Mouse (Mus musculus) G1E (cell line): ENCODE measurements around the gene Taar3. TPM values are rescaled to one million over a fixed set of nuclear protein-coding genes. Genes with fewer than 3 reads are reported as not detected.

Experiments used
- ATAC-seq: 2 replicates; pipeline ENCODE4 v1.8.0; 2016; ENCODE audit warnings: mild to moderate bottlenecking; ENCODE audit not compliant: insufficient number of reproducible peaks, poor library complexity, low FRiP score, severe bottlenecking; ENCODE audit errors: extremely low read depth
- DNase-seq: peaks from one replicate; pipeline ENCODE4 v3.0.0; 2012; ENCODE audit warnings: low spot score
- H3K27me3 ChIP-seq: 2 replicates; pipeline ENCODE4 v1.6.1; 2012; ENCODE audit warnings: mild to moderate bottlenecking, low read length, inconsistent platforms; ENCODE audit not compliant: insufficient read depth
- H3K36me3 ChIP-seq: replicated peaks from 2 replicates; pipeline ENCODE3; 2012; ENCODE audit warnings: mild to moderate bottlenecking, inconsistent platforms
- H3K4me1 ChIP-seq: 2 replicates; pipeline ENCODE4 v1.6.1; 2012; ENCODE audit warnings: low read depth, low read length, inconsistent platforms, mixed read lengths; ENCODE audit not compliant: insufficient read depth
- H3K4me3 ChIP-seq: 2 replicates; pipeline ENCODE4 v1.5.1; 2012; ENCODE audit warnings: low read depth, mild to moderate bottlenecking, inconsistent platforms, low read length, moderate library complexity, mixed read lengths
- H3K9me3 ChIP-seq: replicated peaks from 2 replicates; pipeline ENCODE4 v1.6.1; 2012; ENCODE audit warnings: inconsistent platforms
- CTCF ChIP-seq: IDR thresholded peaks from 2 replicates; pipeline ENCODE4 v1.5.1; 2012; ENCODE audit warnings: low read depth, low read length, inconsistent platforms, mixed read lengths
- GATA1 ChIP-seq: IDR thresholded peaks from 2 replicates; pipeline ENCODE4 v1.6.1; 2012; ENCODE audit warnings: borderline replicate concordance, low read length, inconsistent platforms, mixed read lengths
- GATA2 ChIP-seq: IDR thresholded peaks from 2 replicates; pipeline ENCODE4 v1.6.1; 2012; ENCODE audit warnings: low read depth, low read length, inconsistent platforms, borderline replicate concordance
- POLR2AphosphoS5 ChIP-seq: IDR thresholded peaks from 2 replicates; pipeline ENCODE4 v1.6.1; 2012; ENCODE audit warnings: low read depth, low read length, inconsistent platforms; ENCODE audit not compliant: insufficient replicate concordance
- TAL1 ChIP-seq: conservative IDR thresholded peaks from 2 replicates; pipeline ENCODE4 v1.6.1; 2012; ENCODE audit warnings: low read depth, low read length, inconsistent platforms, mixed read lengths
- polyA plus RNA-seq: library from polyadenylated mRNA; stranded (reverse); fragments of >175 nt; gene quantifications from 2 replicates; pipeline ENCODE4 v1.2.3, GENCODE M21; 2012
- total RNA-seq, 2 experiments: library from RNA; stranded (forward) in 1 of 2; stranded (reverse) in 1 of 2; fragments of 200-1000 nt in 1 of 2; fragments of >200 nt in 1 of 2; fragmentation: Nextera tagmentation in 1 of 2; gene quantifications; 2 replicates each; pipeline ENCODE4 v1.2.3; 2014 to 2017

Taar3 gene
- total and polyA plus RNA-seq, 3 experiments = 0.11 TPM; not detected in 2

DNA sequence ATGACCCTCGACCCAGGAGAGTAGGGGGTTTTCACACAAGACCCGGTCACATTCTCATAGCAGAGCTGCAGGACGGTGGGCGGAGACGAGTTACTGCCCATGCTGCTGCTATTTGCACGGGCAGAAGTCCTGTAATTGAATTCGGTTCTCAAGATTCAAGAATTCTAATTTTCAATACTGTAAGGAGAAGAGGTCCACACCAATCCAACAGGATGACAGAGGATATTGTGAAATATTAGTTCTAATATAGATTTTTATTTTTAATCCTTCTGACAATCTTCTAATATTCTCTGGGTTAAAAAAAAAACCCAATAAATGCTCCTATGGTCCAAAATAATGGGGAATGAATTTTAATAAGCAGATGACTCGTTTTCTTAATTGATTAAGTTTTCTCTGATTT is 36.2 kb downstream of the Taar3 start, which contains the start of gene Taar6:
Gene Taar6, minus strand, starts transcription at position 101 of the 400 bp plus-strand sequence.
- H3K27me3 ChIP-seq = no peaks in the 10 kb centered on the region
- no peak within 1 kb of the TSS for H3K4me3 ChIP-seq
- ATAC-seq (no peak), DNase-seq (no peak)
- H3K9me3 ChIP-seq = no peaks in the 10 kb centered on the region
- TF ChIP-seq GATA2 (no peak), CTCF (no peak), GATA1 (no peak), TAL1 (no peak), POLR2AphosphoS5 (no peak)
- no peaks in the 10 kb centered on the region for H3K36me3 ChIP-seq
- no peaks in the 10 kb centered on the region for H3K4me1 ChIP-seq

DNA sequence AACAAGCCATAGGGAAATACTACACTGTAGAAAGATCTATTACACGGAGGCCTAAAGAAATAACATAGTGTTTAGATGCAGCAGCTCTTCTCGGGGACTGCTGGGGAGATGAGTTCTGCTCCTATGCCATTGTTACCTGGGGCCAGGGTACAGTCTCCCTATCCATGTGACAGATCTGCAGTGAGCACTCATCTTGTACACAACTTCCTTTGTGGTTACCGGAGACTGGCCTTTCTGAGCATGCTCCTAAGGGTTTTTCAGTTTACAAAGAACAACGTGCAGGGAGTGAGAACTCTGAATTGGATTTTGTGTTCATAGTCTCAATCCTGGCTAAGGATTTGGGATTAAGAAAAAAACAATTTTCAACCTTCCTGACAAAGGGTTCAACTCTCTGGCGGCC is 37.1 kb downstream of the Taar3 start:
- Histone ChIP-seq H3K27me3 (no peaks in the 10 kb centered on the region), H3K9me3 (no peaks in the 10 kb centered on the region), H3K4me1 (no peaks in the 10 kb centered on the region), H3K36me3 (no peaks in the 10 kb centered on the region), H3K4me3 (no peak overlapping the region)
- TF ChIP-seq TAL1 (no peak), GATA2 (no peak), CTCF (no peak), GATA1 (no peak), POLR2AphosphoS5 (no peak)
- DNase-seq (no peak), ATAC-seq (no peak)

DNA sequence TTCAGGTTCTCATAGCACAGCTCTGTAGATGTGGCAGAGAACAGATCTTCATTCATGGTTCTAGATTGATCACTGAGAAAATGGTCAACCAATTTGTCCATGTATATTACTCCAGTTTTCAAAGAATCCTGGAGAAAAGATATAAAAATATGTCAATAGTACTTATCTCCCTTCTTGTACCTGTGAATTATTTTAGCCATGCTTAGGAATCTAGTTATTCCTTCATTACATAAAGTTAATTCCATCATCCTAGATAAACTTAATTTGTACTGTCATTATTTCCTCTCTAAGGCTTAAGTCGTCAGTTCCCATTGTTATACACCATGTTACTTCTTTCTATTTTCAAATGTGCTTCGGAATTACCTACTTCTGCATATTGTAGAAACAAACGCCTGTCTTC is 44.0 kb downstream of the Taar3 start, which contains the start of gene Taar7a:
Gene Taar7a, minus strand, starts transcription at position 101 of the 400 bp plus-strand sequence.
- ATAC-seq = no peak
- no peak within 1 kb of the TSS for H3K4me3 ChIP-seq
- no peaks in the 10 kb centered on the region for H3K36me3 ChIP-seq
- no peaks in the 10 kb centered on the region for H3K4me1 ChIP-seq
- TF ChIP-seq GATA1 = no peak
- no peak for TF ChIP-seq CTCF
- H3K9me3 ChIP-seq = no peaks in the 10 kb centered on the region
- no peaks in the 10 kb centered on the region for H3K27me3 ChIP-seq
- DNase-seq = no peak

DNA sequence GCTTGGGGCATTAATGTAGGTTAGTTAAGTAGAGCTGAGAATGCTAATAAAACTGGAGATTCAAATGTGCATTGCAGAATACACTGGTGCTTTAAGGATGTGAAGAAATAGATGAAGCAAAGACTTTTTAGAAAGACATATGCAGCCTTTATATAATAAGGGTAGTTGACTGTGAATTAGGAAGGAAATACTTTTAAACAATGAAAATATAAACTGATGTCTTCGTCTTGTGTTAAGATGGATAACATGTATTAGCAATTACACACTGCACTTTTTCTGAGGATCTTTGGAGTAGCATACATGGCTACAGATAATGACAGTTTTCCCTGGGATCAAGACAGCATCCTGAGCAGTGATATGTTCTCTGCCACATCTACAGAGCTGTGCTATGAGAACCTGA is 50.3 kb downstream of the Taar3 start, which contains the start of gene Taar7b:
Gene Taar7b, plus strand, starts transcription at position 301 of the 400 bp plus-strand sequence.
- no peaks in the 10 kb centered on the region for H3K9me3 ChIP-seq
- H3K36me3 ChIP-seq = no peaks in the 10 kb centered on the region
- TF ChIP-seq GATA1 (no peak), CTCF (no peak), GATA2 (no peak), TAL1 (no peak), POLR2AphosphoS5 (no peak)
- H3K4me3 ChIP-seq = no peak within 1 kb of the TSS
- DNase-seq = no peak
- ATAC-seq = no peak
- H3K4me1 ChIP-seq = no peaks in the 10 kb centered on the region
- H3K27me3 ChIP-seq = no peaks in the 10 kb centered on the region; the same call in 1 of the 2 replicates

Other genes starting within 250 kb of the Taar3 start
- 1,930 and 2,036 TPM in 2 replicates for gene Rps12, start 162.3 kb upstream of the Taar3 start, total RNA-seq (2014; fragmentation: Nextera tagmentation)
- 1,882 and 2,182 TPM in 2 replicates for gene Rps12, start 162.3 kb upstream of the Taar3 start, total RNA-seq (2017)
- gene Rps12, start 162.3 kb upstream of the Taar3 start, polyA plus RNA-seq = 1,152 and 1,558 TPM in 2 replicates
- not detected in 2 replicates for gene Slc18b1, start 152.6 kb upstream of the Taar3 start, total RNA-seq (2014; fragmentation: Nextera tagmentation)
- not detected in 2 replicates for gene Slc18b1, start 152.6 kb upstream of the Taar3 start, total RNA-seq (2017)
- gene Slc18b1, start 152.6 kb upstream of the Taar3 start, polyA plus RNA-seq = not detected in 2 replicates
- not detected in 2 replicates for gene Vnn3, start 98.1 kb upstream of the Taar3 start, total RNA-seq (2014; fragmentation: Nextera tagmentation)
- gene Vnn3, start 98.1 kb upstream of the Taar3 start, total RNA-seq (2017) = not detected in 2 replicates
- not detected in 2 replicates for gene Vnn3, start 98.1 kb upstream of the Taar3 start, polyA plus RNA-seq
- not detected in 2 replicates for gene Vnn1, start 54.9 kb upstream of the Taar3 start, total RNA-seq (2014; fragmentation: Nextera tagmentation)
- 0.06 TPM in 1 of 2 replicates, not detected in the other for gene Vnn1, start 54.9 kb upstream of the Taar3 start, total RNA-seq (2017)
- not detected in 2 replicates for gene Vnn1, start 54.9 kb upstream of the Taar3 start, polyA plus RNA-seq
- not detected in 2 replicates for gene Taar1, start 29.2 kb upstream of the Taar3 start, total RNA-seq (2014; fragmentation: Nextera tagmentation)
- gene Taar1, start 29.2 kb upstream of the Taar3 start, total RNA-seq (2017) = 0.23 TPM in 1 of 2 replicates, not detected in the other
- gene Taar1, start 29.2 kb upstream of the Taar3 start, polyA plus RNA-seq = not detected in 2 replicates
- gene Taar2, start 11.0 kb upstream of the Taar3 start, total RNA-seq (2014; fragmentation: Nextera tagmentation) = not detected in 2 replicates
- 0.12 TPM in 1 of 2 replicates, not detected in the other for gene Taar2, start 11.0 kb upstream of the Taar3 start, total RNA-seq (2017)
- not detected in 2 replicates for gene Taar2, start 11.0 kb upstream of the Taar3 start, polyA plus RNA-seq
- gene Taar4, start 10.9 kb downstream of the Taar3 start, total RNA-seq (2014; fragmentation: Nextera tagmentation) = not detected in 2 replicates
- gene Taar4, start 10.9 kb downstream of the Taar3 start, total RNA-seq (2017) = 0.29 TPM in 1 of 2 replicates, not detected in the other
- gene Taar4, start 10.9 kb downstream of the Taar3 start, polyA plus RNA-seq = not detected in 2 replicates
- gene Taar5, start 21.1 kb downstream of the Taar3 start, total RNA-seq (2014; fragmentation: Nextera tagmentation) = not detected in 2 replicates
- gene Taar5, start 21.1 kb downstream of the Taar3 start, total RNA-seq (2017) = 0.38 TPM in 1 of 2 replicates, not detected in the other
- gene Taar5, start 21.1 kb downstream of the Taar3 start, polyA plus RNA-seq = not detected in 2 replicates
- not detected in 2 replicates for gene Taar6, start 36.1 kb downstream of the Taar3 start, total RNA-seq (2014; fragmentation: Nextera tagmentation)
- gene Taar6, start 36.1 kb downstream of the Taar3 start, total RNA-seq (2017) = not detected in 2 replicates
- gene Taar6, start 36.1 kb downstream of the Taar3 start, polyA plus RNA-seq = not detected in 2 replicates
- not detected in 2 replicates for gene Taar7a, start 43.9 kb downstream of the Taar3 start, total RNA-seq (2014; fragmentation: Nextera tagmentation)
- gene Taar7a, start 43.9 kb downstream of the Taar3 start, total RNA-seq (2017) = not detected in 2 replicates
- gene Taar7a, start 43.9 kb downstream of the Taar3 start, polyA plus RNA-seq = not detected in 2 replicates
- not detected in 2 replicates for gene Taar7b, start 50.4 kb downstream of the Taar3 start, total RNA-seq (2014; fragmentation: Nextera tagmentation)
- gene Taar7b, start 50.4 kb downstream of the Taar3 start, total RNA-seq (2017) = not detected in 2 replicates
- not detected in 2 replicates for gene Taar7b, start 50.4 kb downstream of the Taar3 start, polyA plus RNA-seq
- not detected in 2 replicates for gene Taar7d, start 77.7 kb downstream of the Taar3 start, total RNA-seq (2014; fragmentation: Nextera tagmentation)
- gene Taar7d, start 77.7 kb downstream of the Taar3 start, total RNA-seq (2017) = 0.16 TPM in 1 of 2 replicates, not detected in the other
- not detected in 2 replicates for gene Taar7d, start 77.7 kb downstream of the Taar3 start, polyA plus RNA-seq
- gene Taar7e, start 88.1 kb downstream of the Taar3 start, total RNA-seq (2014; fragmentation: Nextera tagmentation) = not detected in 2 replicates
- gene Taar7e, start 88.1 kb downstream of the Taar3 start, total RNA-seq (2017) = 0.33 TPM in 1 of 2 replicates, not detected in the other
- not detected in 2 replicates for gene Taar7e, start 88.1 kb downstream of the Taar3 start, polyA plus RNA-seq
- not detected in 2 replicates for gene Taar7f, start 100.0 kb downstream of the Taar3 start, total RNA-seq (2014; fragmentation: Nextera tagmentation)
- gene Taar7f, start 100.0 kb downstream of the Taar3 start, total RNA-seq (2017) = not detected in 2 replicates
- not detected in 2 replicates for gene Taar7f, start 100.0 kb downstream of the Taar3 start, polyA plus RNA-seq
- not detected in 2 replicates for gene Taar8a, start 126.9 kb downstream of the Taar3 start, total RNA-seq (2014; fragmentation: Nextera tagmentation)
- gene Taar8a, start 126.9 kb downstream of the Taar3 start, total RNA-seq (2017) = not detected in 2 replicates
- not detected in 2 replicates for gene Taar8a, start 126.9 kb downstream of the Taar3 start, polyA plus RNA-seq
- gene Taar8b, start 142.7 kb downstream of the Taar3 start, total RNA-seq (2014; fragmentation: Nextera tagmentation) = not detected in 2 replicates
- gene Taar8b, start 142.7 kb downstream of the Taar3 start, total RNA-seq (2017) = not detected in 2 replicates
- not detected in 2 replicates for gene Taar8b, start 142.7 kb downstream of the Taar3 start, polyA plus RNA-seq
- not detected in 2 replicates for gene Taar8c, start 152.4 kb downstream of the Taar3 start, total RNA-seq (2014; fragmentation: Nextera tagmentation)
- not detected in 2 replicates for gene Taar8c, start 152.4 kb downstream of the Taar3 start, total RNA-seq (2017)
- not detected in 2 replicates for gene Taar8c, start 152.4 kb downstream of the Taar3 start, polyA plus RNA-seq
- gene Taar9, start 160.0 kb downstream of the Taar3 start, total RNA-seq (2014; fragmentation: Nextera tagmentation) = not detected in 2 replicates
- 0.11 TPM in 1 of 2 replicates, not detected in the other for gene Taar9, start 160.0 kb downstream of the Taar3 start, total RNA-seq (2017)
- not detected in 2 replicates for gene Taar9, start 160.0 kb downstream of the Taar3 start, polyA plus RNA-seq
- gene Stx7, start 199.7 kb downstream of the Taar3 start, total RNA-seq (2014; fragmentation: Nextera tagmentation) = 33.1 and 61.8 TPM in 2 replicates
- gene Stx7, start 199.7 kb downstream of the Taar3 start, total RNA-seq (2017) = 35.7 and 39.2 TPM in 2 replicates
- gene Stx7, start 199.7 kb downstream of the Taar3 start, polyA plus RNA-seq = 40.7 and 47.8 TPM in 2 replicates